Mouse (Mus musculus) hindbrain, embryonic 14.5 days (tissue): ENCODE measurements around the gene Gm49354. TPM values are rescaled to one million over a fixed set of nuclear protein-coding genes. Genes with fewer than 3 reads are reported as not detected.
"Not testable (repeated sequence)": the region's sequence is repeated elsewhere in the genome, so short reads cannot be mapped to it uniquely, and the experiment has no call there.

Experiments used
- ATAC-seq: fragments of 200-750 bp; cut with Nextera tagmentation; 2 replicates; pipeline ENCODE4 v1.8.0; 2017; ENCODE audit warnings: moderate number of reproducible peaks, mild to moderate bottlenecking, moderate TSS enrichment, moderate library complexity; ENCODE audit not compliant: low FRiP score
- DNase-seq: peaks from one replicate; pipeline ENCODE4 v3.0.0-alpha.2; 2015; ENCODE audit warnings: low spot score
- H3K27ac ChIP-seq: fragments of 300-500 bp; sonication (generic); 2 replicates; pipeline ENCODE4 v1.5.1; 2014; ENCODE audit warnings: mild to moderate bottlenecking, moderate library complexity
- H3K27me3 ChIP-seq: fragments of 300-500 bp; sonication (generic); 2 replicates; pipeline ENCODE4 v1.6.1; 2014; ENCODE audit warnings: mild to moderate bottlenecking, low read length, mixed read lengths; ENCODE audit not compliant: control insufficient read depth, insufficient read depth
- H3K36me3 ChIP-seq: fragments of 300-500 bp; sonication (generic); replicated peaks from 2 replicates; pipeline ENCODE4 v1.6.1; 2014; ENCODE audit not compliant: control insufficient read depth, insufficient read depth
- H3K4me1 ChIP-seq: fragments of 300-500 bp; sonication (generic); replicated peaks from 2 replicates; pipeline ENCODE4 v1.6.1; 2014; ENCODE audit warnings: antibody characterized with exemption, low read length, mixed read lengths; ENCODE audit not compliant: control insufficient read depth, insufficient read depth
- H3K4me2 ChIP-seq: fragments of 300-500 bp; sonication (generic); replicated peaks from 2 replicates; pipeline ENCODE4 v1.6.1; 2014; ENCODE audit warnings: mild to moderate bottlenecking, moderate library complexity
- H3K4me3 ChIP-seq: fragments of 300-500 bp; sonication (generic); replicated peaks from 2 replicates; pipeline ENCODE4 v1.5.1; 2014; ENCODE audit warnings: mild to moderate bottlenecking, low read length
- H3K9ac ChIP-seq: fragments of 300-500 bp; sonication (generic); 2 replicates; pipeline ENCODE4 v1.6.1; 2014
- H3K9me3 ChIP-seq: fragments of 300-500 bp; sonication (generic); 2 replicates; pipeline ENCODE4 v1.6.1; 2016; ENCODE audit warnings: low read length; ENCODE audit not compliant: control insufficient read depth
- WGBS: fragments of 180-500 bp; shearing (Covaris S2); extraction: QIAGEN DNeasy Blood & Tissue Kit; methylation state at CpG from one replicate; pipeline ENCODE4 v1.1.7; 2014; 5-methylcytosine and 5-hydroxymethylcytosine counted together
- polyA plus RNA-seq: library from polyadenylated mRNA; unstranded; fragments of >200 nt; fragmentation: Nextera tagmentation; extraction: Ambion mirVana; gene quantifications from 2 replicates; pipeline ENCODE4 v1.2.1, GENCODE M21; 2014

Gm49354 gene
- polyA plus RNA-seq, 1 experiment from 2014 or later, result not detected

GRCm38 (mm10) chr13:59800077-59800476 is 18.0 kb upstream of the Gm49354 start:
- Histone ChIP-seq H3K4me1 (no peaks in the 10 kb centered on the region), H3K4me3 (no peak overlapping the region), H3K9ac (no peak overlapping the region), H3K27ac (no peak overlapping the region), H3K4me2 (no peak overlapping the region), H3K36me3 (peaks cover 100% of the 10 kb centered on the region), H3K9me3 (no peaks in the 10 kb centered on the region), H3K27me3 (no peaks in the 10 kb centered on the region)
- DNase-seq (no peak), ATAC-seq (no peak)
- WGBS, result 95% methylated on average over 2 of the region's 2 CpGs

GRCm38 (mm10) chr13:59798306-59798705 is 16.3 kb upstream of the Gm49354 start:
- Histone ChIP-seq H3K27ac (no peak overlapping the region), H3K4me3 (no peak overlapping the region), H3K9me3 (no peaks in the 10 kb centered on the region), H3K9ac (no peak overlapping the region), H3K4me1 (no peaks in the 10 kb centered on the region), H3K4me2 (no peak overlapping the region), H3K36me3 (peaks cover 99% of the 10 kb centered on the region), H3K27me3 (no peaks in the 10 kb centered on the region)
- ATAC-seq (no peak), DNase-seq (no peak)
- 100% methylated on average over 1 of the region's 1 CpGs for WGBS

- no peak overlapping the region for H3K27ac ChIP-seq
- 96% methylated on average over 9 of the region's 9 CpGs for WGBS
- H3K9ac ChIP-seq, result no peak overlapping the region
- H3K4me1 ChIP-seq, result no peaks in the 10 kb centered on the region
- no peak overlapping the region for H3K4me3 ChIP-seq
- H3K27me3 ChIP-seq, result no peaks in the 10 kb centered on the region
- DNase-seq (no peak), ATAC-seq (no peak)
- H3K36me3 ChIP-seq, result peaks cover 99% of the 10 kb centered on the region
- H3K9me3 ChIP-seq, result no peaks in the 10 kb centered on the region
- no peak overlapping the region for H3K4me2 ChIP-seq
These were observed 14.4 kb upstream of the Gm49354 start for GRCm38 (mm10) chr13:59796466-59796848.

- no peak for DNase-seq
These were observed 13.9 kb upstream of the Gm49354 start for GRCm38 (mm10) chr13:59795807-59796465.

GRCm38 (mm10) chr13:59794786-59795185 is 12.7 kb upstream of the Gm49354 start:
- no peak overlapping the region for H3K27ac ChIP-seq
- no peaks in the 10 kb centered on the region for H3K4me1 ChIP-seq
- no peak overlapping the region for H3K4me2 ChIP-seq
- no peak overlapping the region for H3K9ac ChIP-seq
- WGBS, result 95% methylated on average over 1 of the region's 1 CpGs
- peaks cover 99% of the 10 kb centered on the region for H3K36me3 ChIP-seq
- H3K9me3 ChIP-seq, result no peaks in the 10 kb centered on the region
- DNase-seq (no peak), ATAC-seq (no peak)
- H3K27me3 ChIP-seq, result no peaks in the 10 kb centered on the region
- no peak overlapping the region for H3K4me3 ChIP-seq

More at GRCm38 (mm10) chr13:59795807-59796465, 13.9 kb upstream of the Gm49354 start:
- Histone ChIP-seq H3K4me1 (no peaks in the 10 kb centered on the region), H3K36me3 (peaks cover 99% of the 10 kb centered on the region), H3K4me2 (no peak overlapping the region), H3K27me3 (no peaks in the 10 kb centered on the region), H3K4me3 (no peak overlapping the region), H3K9me3 (no peaks in the 10 kb centered on the region), H3K27ac (no peak overlapping the region), H3K9ac (no peak overlapping the region)
- no peak for ATAC-seq
- WGBS, result 94% methylated on average over 6 of the region's 6 CpGs

- not testable (repeated sequence) for DNase-seq, ATAC-seq, H3K27me3 ChIP-seq, H3K4me3 ChIP-seq, H3K9me3 ChIP-seq, H3K4me2 ChIP-seq, H3K27ac ChIP-seq, H3K9ac ChIP-seq, H3K4me1 ChIP-seq
- WGBS, result 100% methylated on average over 1 of the region's 1 CpGs
- H3K36me3 ChIP-seq, result peaks cover 98% of the 10 kb centered on the region
These were observed 2.2 kb downstream of the Gm49354 start for GRCm38 (mm10) chr13:59779744-59780264.

- no peak for DNase-seq
- Histone ChIP-seq H3K9ac (no peak overlapping the region), H3K4me1 (no peaks in the 10 kb centered on the region), H3K4me3 (no peak overlapping the region), H3K27me3 (no peaks in the 10 kb centered on the region), H3K4me2 (no peak overlapping the region), H3K27ac (no peak overlapping the region), H3K9me3 (no peaks in the 10 kb centered on the region), H3K36me3 (peaks cover 96% of the 10 kb centered on the region)
- no peak for ATAC-seq
- 93% methylated on average over 4 of the region's 4 CpGs for WGBS
These were observed 2.8 kb downstream of the Gm49354 start for GRCm38 (mm10) chr13:59779213-59779612.

- no peak overlapping the region for H3K4me2 ChIP-seq
- no peak overlapping the region for H3K27ac ChIP-seq
- H3K9me3 ChIP-seq, result no peaks in the 10 kb centered on the region
- no peak for ATAC-seq
- 89% methylated on average over 3 of the region's 3 CpGs for WGBS
- H3K9ac ChIP-seq, result no peak overlapping the region
- H3K4me1 ChIP-seq, result peaks cover 4% of the 10 kb centered on the region; the same call in 1 of the 2 replicates
- DNase-seq, result no peak
- no peak overlapping the region for H3K4me3 ChIP-seq
- H3K36me3 ChIP-seq, result peaks cover 77% of the 10 kb centered on the region
- no peaks in the 10 kb centered on the region for H3K27me3 ChIP-seq
These were observed 6.9 kb downstream of the Gm49354 start for GRCm38 (mm10) chr13:59775168-59775567.

- Histone ChIP-seq H3K27ac (peak overlapping the region; percentile 98), H3K4me2 (peak overlapping the region; percentile 65; the same call in 1 of the 2 replicates), H3K27me3 (no peaks in the 10 kb centered on the region), H3K36me3 (peaks cover 39% of the 10 kb centered on the region), H3K4me3 (no peak overlapping the region), H3K4me1 (peaks cover 31% of the 10 kb centered on the region), H3K9me3 (no peaks in the 10 kb centered on the region), H3K9ac (peak overlapping the region; percentile 76)
- ATAC-seq, result no peak
- WGBS, result 65% methylated on average over 9 of the region's 9 CpGs
- peak; percentile 30 for DNase-seq
These were observed 10.8 kb downstream of the Gm49354 start for GRCm38 (mm10) chr13:59771257-59771656.
